Mouse (Mus musculus) midbrain, embryonic 11.5 days (tissue): ENCODE measurements around the gene Sf3a1. TPM values are rescaled to one million over a fixed set of nuclear protein-coding genes. Genes with fewer than 3 reads are reported as not detected.
A peak's percentile ranks its signal among the peaks of the same experiment; 100 is the strongest.
"Not testable (repeated sequence)": the region's sequence is repeated elsewhere in the genome, so short reads cannot be mapped to it uniquely, and the experiment has no call there.

Experiments
- ATAC-seq: fragments of 200-750 bp; cut with Nextera tagmentation; 2 replicates; pipeline ENCODE4 v1.8.0; 2017; ENCODE audit warnings: moderate TSS enrichment, moderate library complexity; ENCODE audit not compliant: low FRiP score
- DNase-seq: peaks from one replicate; pipeline ENCODE4 v3.0.0; 2015; ENCODE audit warnings: low spot score; ENCODE audit errors: missing footprints
- H3K27ac ChIP-seq: fragments of 300-500 bp; sonication (generic); 2 replicates; pipeline ENCODE4 v1.5.1; 2014; ENCODE audit warnings: low read depth, low read length
- H3K27me3 ChIP-seq: fragments of 300-500 bp; sonication (generic); 2 replicates; pipeline ENCODE4 v1.6.1; 2014; ENCODE audit warnings: mild to moderate bottlenecking, low read length, moderate library complexity, mixed read lengths; ENCODE audit not compliant: control insufficient read depth, insufficient read depth
- H3K36me3 ChIP-seq: fragments of 300-500 bp; sonication (generic); 2 replicates; pipeline ENCODE4 v1.6.1; 2014; ENCODE audit warnings: mild to moderate bottlenecking, low read length, moderate library complexity, mixed read lengths; ENCODE audit not compliant: control insufficient read depth, insufficient read depth
- H3K4me1 ChIP-seq: fragments of 300-500 bp; sonication (generic); 2 replicates; pipeline ENCODE4 v1.6.1; 2014; ENCODE audit warnings: low read length; ENCODE audit not compliant: control insufficient read depth, insufficient read depth
- H3K4me2 ChIP-seq: fragments of 300-500 bp; sonication (generic); 2 replicates; pipeline ENCODE4 v1.6.1; 2014; ENCODE audit warnings: mild to moderate bottlenecking, moderate library complexity
- H3K4me3 ChIP-seq: fragments of 300-500 bp; sonication (generic); 2 replicates; pipeline ENCODE4 v1.5.1; 2014; ENCODE audit warnings: low read depth, low read length
- H3K9ac ChIP-seq: fragments of 300-500 bp; sonication (generic); 2 replicates; pipeline ENCODE4 v1.6.1; 2014; ENCODE audit warnings: low read length
- H3K9me3 ChIP-seq: fragments of 300-500 bp; sonication (generic); 2 replicates; pipeline ENCODE4 v1.6.1; 2016; ENCODE audit warnings: low read length; ENCODE audit not compliant: control insufficient read depth
- WGBS: fragments of 180-500 bp; shearing (Covaris S2); extraction: QIAGEN DNeasy Blood & Tissue Kit; methylation state at CpG from one replicate; pipeline ENCODE4 v1.1.7; 2014; 5-methylcytosine and 5-hydroxymethylcytosine counted together
- polyA plus RNA-seq: library from polyadenylated mRNA; unstranded; fragments of >200 nt; fragmentation: Nextera tagmentation; extraction: Ambion mirVana; gene quantifications from 2 replicates; pipeline ENCODE4 v1.2.1, GENCODE M21; 2014

Sf3a1 gene
- polyA plus RNA-seq, 1 experiment from 2014 or later, result 93.6 TPM

DNA sequence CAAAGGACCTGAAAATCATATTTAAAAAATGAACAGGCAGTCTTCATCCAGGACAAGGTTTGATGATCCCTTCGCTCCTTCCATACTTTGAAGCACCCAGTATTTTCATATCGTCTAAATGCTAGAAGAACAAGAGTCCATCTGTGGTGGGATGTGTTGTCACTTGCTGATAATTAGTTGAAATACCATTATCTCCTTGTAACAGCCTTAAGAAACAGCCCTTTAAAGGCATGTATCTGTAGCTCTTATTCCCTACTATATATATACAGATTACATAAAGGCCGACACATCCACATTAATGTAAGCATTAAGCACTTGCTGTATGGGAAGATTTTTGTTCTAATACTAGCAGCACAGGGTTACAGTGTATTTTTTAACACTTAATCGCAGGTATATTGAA is 31.7 kb upstream of the Sf3a1 start:
- not testable (repeated sequence) for H3K4me1 ChIP-seq, H3K4me2 ChIP-seq, H3K9me3 ChIP-seq, H3K27me3 ChIP-seq, H3K4me3 ChIP-seq, H3K36me3 ChIP-seq, H3K27ac ChIP-seq, ATAC-seq, DNase-seq, H3K9ac ChIP-seq
- WGBS, result 93% methylated on average over 4 of the region's 4 CpGs

DNA sequence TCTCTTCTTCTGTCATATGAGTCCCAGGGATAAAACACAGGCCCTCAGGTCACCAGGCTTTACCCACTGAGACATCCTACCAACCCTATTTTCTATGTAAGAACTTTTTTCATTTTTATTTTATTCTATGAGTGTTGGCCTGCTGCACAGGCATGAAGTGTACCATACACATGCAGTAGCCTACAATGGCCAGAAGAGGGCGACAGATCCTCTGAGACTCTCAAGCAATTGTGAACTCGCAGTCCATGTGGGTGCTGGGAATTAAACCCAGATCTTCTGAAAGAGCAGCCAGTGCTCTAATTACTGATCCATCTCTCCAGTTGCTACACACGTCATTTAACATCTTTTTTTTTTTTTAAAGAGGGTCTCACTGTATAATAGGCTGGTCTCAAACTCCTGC is 26.7 kb upstream of the Sf3a1 start:
- Histone ChIP-seq H3K27ac (no peak overlapping the region), H3K36me3 (no peaks in the 10 kb centered on the region), H3K27me3 (no peaks in the 10 kb centered on the region), H3K9ac (no peak overlapping the region), H3K4me3 (no peak overlapping the region), H3K9me3 (no peaks in the 10 kb centered on the region), H3K4me1 (peaks cover 10% of the 10 kb centered on the region), H3K4me2 (no peak overlapping the region)
- DNase-seq (no peak), ATAC-seq (no peak)
- 57% methylated on average over 3 of the region's 3 CpGs for WGBS

DNA sequence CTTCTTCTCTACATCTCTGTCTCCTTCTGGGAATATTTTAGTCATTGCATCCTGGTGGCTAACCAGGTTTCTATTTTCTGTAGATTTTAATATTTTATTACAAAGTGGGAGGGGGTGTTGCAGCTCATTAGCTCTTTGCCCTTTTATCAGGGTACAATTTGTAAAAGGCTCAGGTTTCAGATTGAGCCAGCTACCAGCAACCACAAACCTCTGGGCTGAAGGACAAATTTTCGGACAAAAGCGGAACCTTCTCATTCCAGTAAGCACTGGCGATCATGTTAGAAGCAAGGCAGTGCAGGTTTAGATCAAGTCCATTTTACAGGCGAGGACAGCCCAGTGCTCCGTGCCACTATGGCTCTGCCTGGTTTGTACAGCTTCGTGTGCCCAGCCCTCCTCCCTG is 25.8 kb upstream of the Sf3a1 start:
- 63% methylated on average over 6 of the region's 6 CpGs for WGBS
- Histone ChIP-seq H3K36me3 (no peaks in the 10 kb centered on the region), H3K27ac (no peak overlapping the region), H3K9ac (no peak overlapping the region), H3K9me3 (no peaks in the 10 kb centered on the region), H3K4me3 (no peak overlapping the region), H3K4me2 (no peak overlapping the region), H3K4me1 (peaks cover 10% of the 10 kb centered on the region), H3K27me3 (no peaks in the 10 kb centered on the region)
- ATAC-seq, result peak; percentile 31; the same call in 1 of the 2 replicates
- no peak for DNase-seq

- peaks cover 3% of the 10 kb centered on the region; the same call in 1 of the 2 replicates for H3K36me3 ChIP-seq
- H3K27ac ChIP-seq, result peak within 1 kb of the TSS; percentile 55
- H3K27me3 ChIP-seq, result no peaks in the 10 kb centered on the region
- WGBS, result 2% methylated on average over 63 of the region's 66 CpGs
- peak within 1 kb of the TSS; percentile 82 for H3K4me3 ChIP-seq
- H3K9me3 ChIP-seq, result no peaks in the 10 kb centered on the region
- peak within 1 kb of the TSS; percentile 54 for H3K4me2 ChIP-seq
- peaks cover 10% of the 10 kb centered on the region for H3K4me1 ChIP-seq
- peak within 1 kb of the TSS; percentile 95 for H3K9ac ChIP-seq
- DNase-seq (peak; percentile 99), ATAC-seq (peak; percentile 94)
Measured at GRCm38 (mm10) chr11:4134986-4135935, 24.9 kb upstream of the Sf3a1 start, which contains the start of gene Rnf215. Gene Rnf215 (plus strand): TSS chr11:4135202.

DNA sequence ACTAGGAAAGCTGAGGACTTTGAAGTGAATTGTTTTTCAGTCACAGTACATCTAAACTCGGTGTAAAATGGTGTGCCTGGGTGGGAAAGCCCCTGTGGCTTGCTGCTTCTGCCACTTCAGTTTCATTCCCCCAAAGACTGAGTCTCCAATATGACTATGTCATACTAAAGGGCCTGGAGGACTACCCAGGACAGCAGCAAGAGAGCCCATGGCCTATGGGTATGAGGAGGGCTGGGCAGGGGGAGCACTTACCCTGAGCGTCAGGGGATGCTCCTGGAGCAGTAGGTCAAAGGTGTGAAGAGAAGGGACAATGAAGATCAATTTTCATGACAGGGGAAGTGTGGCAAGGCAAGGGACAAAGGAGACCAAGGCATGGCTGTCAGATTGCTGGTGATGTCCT is 21.2 kb upstream of the Sf3a1 start:
- WGBS, result 77% methylated on average over 2 of the region's 2 CpGs
- H3K4me3 ChIP-seq, result no peak overlapping the region
- no peak for ATAC-seq

DNA sequence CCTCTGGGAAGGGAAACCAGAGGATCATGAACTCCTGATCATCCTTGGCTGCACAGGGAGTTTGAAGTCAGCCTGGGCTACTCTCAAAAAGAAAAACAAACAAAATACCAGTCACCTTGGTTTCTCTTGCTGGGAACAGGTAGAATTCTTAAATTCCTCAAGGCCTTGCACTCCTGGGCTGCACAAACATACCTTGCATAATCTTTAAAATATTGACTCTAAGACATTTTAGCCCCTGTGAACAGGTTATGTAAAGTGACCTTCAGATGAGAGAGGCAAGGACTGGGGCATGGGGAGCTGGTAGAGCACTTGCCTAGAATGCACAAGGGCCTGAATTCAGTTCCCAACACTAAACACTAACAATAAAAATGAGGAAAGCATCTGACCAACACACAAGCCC is 18.6 kb upstream of the Sf3a1 start:
- ATAC-seq (no peak), DNase-seq (peak; percentile 69)
- Histone ChIP-seq H3K4me1 (no peaks in the 10 kb centered on the region; the same call in 1 of the 2 replicates), H3K9ac (no peak overlapping the region), H3K4me2 (no peak overlapping the region), H3K9me3 (no peaks in the 10 kb centered on the region), H3K27ac (no peak overlapping the region), H3K27me3 (no peaks in the 10 kb centered on the region), H3K36me3 (peaks cover 11% of the 10 kb centered on the region), H3K4me3 (no peak overlapping the region)

More for the DNA sequence above, 21.2 kb upstream of the Sf3a1 start:
- Histone ChIP-seq H3K27me3 (no peaks in the 10 kb centered on the region), H3K4me1 (peaks cover 7% of the 10 kb centered on the region), H3K4me2 (no peak overlapping the region), H3K27ac (no peak overlapping the region), H3K9ac (no peak overlapping the region), H3K9me3 (no peaks in the 10 kb centered on the region), H3K36me3 (peaks cover 11% of the 10 kb centered on the region)
- DNase-seq, result no peak

GRCm38 (mm10) chr11:4142352-4142751 is 17.8 kb upstream of the Sf3a1 start:
- Histone ChIP-seq H3K4me3 (no peak overlapping the region), H3K4me2 (no peak overlapping the region), H3K4me1 (no peaks in the 10 kb centered on the region), H3K9ac (no peak overlapping the region), H3K36me3 (peaks cover 11% of the 10 kb centered on the region), H3K27me3 (no peaks in the 10 kb centered on the region), H3K9me3 (no peaks in the 10 kb centered on the region), H3K27ac (no peak overlapping the region)
- DNase-seq (peak; percentile 77), ATAC-seq (no peak)
- WGBS, result 85% methylated on average over 4 of the region's 4 CpGs

GRCm38 (mm10) chr11:4143281-4144062 is 16.7 kb upstream of the Sf3a1 start:
- Histone ChIP-seq H3K4me2 (no peak overlapping the region), H3K27ac (no peak overlapping the region), H3K36me3 (peaks cover 11% of the 10 kb centered on the region), H3K27me3 (no peaks in the 10 kb centered on the region), H3K9me3 (no peaks in the 10 kb centered on the region), H3K9ac (no peak overlapping the region), H3K4me3 (no peak overlapping the region), H3K4me1 (no peaks in the 10 kb centered on the region)
- peak; percentile 31 for DNase-seq
- 92% methylated on average over 21 of the region's 21 CpGs for WGBS
- ATAC-seq, result no peak

- WGBS, result 87% methylated on average over 6 of the region's 6 CpGs
- H3K4me3 ChIP-seq, result no peak overlapping the region
- H3K27ac ChIP-seq, result no peak overlapping the region
- H3K36me3 ChIP-seq, result peaks cover 4% of the 10 kb centered on the region; the same call in 1 of the 2 replicates
- H3K27me3 ChIP-seq, result no peaks in the 10 kb centered on the region
- H3K9me3 ChIP-seq, result no peaks in the 10 kb centered on the region
- no peaks in the 10 kb centered on the region for H3K4me1 ChIP-seq
- no peak overlapping the region for H3K4me2 ChIP-seq
- ATAC-seq (no peak), DNase-seq (no peak)
- no peak overlapping the region for H3K9ac ChIP-seq
Measured at GRCm38 (mm10) chr11:4146381-4146780, 13.8 kb upstream of the Sf3a1 start.
